Mouse (Mus musculus) forebrain, embryonic 14.5 days (tissue): ENCODE results near the gene Spsb1. TPM values are rescaled to one million over a fixed set of nuclear protein-coding genes. Genes with fewer than 3 reads are reported as not detected.

ENCODE experiments used
- ATAC-seq: fragments of 200-750 bp; cut with Nextera tagmentation; 2 replicates; pipeline ENCODE4 v1.8.0; 2017; ENCODE audit warnings: mild to moderate bottlenecking, moderate library complexity
- DNase-seq: peaks from one replicate; pipeline ENCODE4 v3.0.0-alpha.2; 2015; ENCODE audit warnings: low spot score
- H3K27ac ChIP-seq: fragments of 300-500 bp; sonication (generic); 2 replicates; pipeline ENCODE4 v1.5.1; 2014; ENCODE audit warnings: low read depth, mild to moderate bottlenecking, control low read depth, low read length, moderate library complexity
- H3K27me3 ChIP-seq: fragments of 300-500 bp; sonication (generic); replicated peaks from 2 replicates; pipeline ENCODE4 v1.6.1; 2014; ENCODE audit warnings: low read length, control low read depth, mixed read lengths; ENCODE audit not compliant: control insufficient read depth, insufficient read depth
- H3K36me3 ChIP-seq: fragments of 300-500 bp; sonication (generic); 2 replicates; pipeline ENCODE4 v1.6.1; 2014; ENCODE audit warnings: low read length, control low read depth; ENCODE audit not compliant: control insufficient read depth, insufficient read depth
- H3K4me1 ChIP-seq: fragments of 300-500 bp; sonication (generic); 2 replicates; pipeline ENCODE4 v1.6.1; 2014; ENCODE audit warnings: antibody characterized with exemption, low read length, control low read depth; ENCODE audit not compliant: control insufficient read depth, insufficient read depth
- H3K4me2 ChIP-seq: fragments of 300-500 bp; sonication (generic); 2 replicates; pipeline ENCODE4 v1.6.1; 2014; ENCODE audit warnings: mild to moderate bottlenecking, control low read depth, low read length
- H3K4me3 ChIP-seq: fragments of 300-500 bp; sonication (generic); 2 replicates; pipeline ENCODE4 v1.5.1; 2014; ENCODE audit warnings: low read depth, low read length, control low read depth
- H3K9ac ChIP-seq: fragments of 300-500 bp; sonication (generic); 2 replicates; pipeline ENCODE4 v1.6.1; 2014; ENCODE audit warnings: mild to moderate bottlenecking, low read length, control low read depth, moderate library complexity
- H3K9me3 ChIP-seq: fragments of 300-500 bp; sonication (generic); replicated peaks from 2 replicates; pipeline ENCODE4 v1.6.1; 2016; ENCODE audit warnings: low read length, control low read depth, mixed read lengths; ENCODE audit not compliant: control insufficient read depth
- WGBS: fragments of 180-500 bp; shearing (Covaris S2); extraction: QIAGEN DNeasy Blood & Tissue Kit; methylation state at CpG from one replicate; pipeline ENCODE4 v1.1.7; 2014; 5-methylcytosine and 5-hydroxymethylcytosine counted together
- polyA plus RNA-seq: library from polyadenylated mRNA; unstranded; fragments of >200 nt; fragmentation: Nextera tagmentation; extraction: Ambion mirVana; gene quantifications from 2 replicates; pipeline ENCODE4 v1.2.1, GENCODE M21; 2014

Gene Spsb1
- polyA plus RNA-seq, 1 experiment from 2014 or later, result 4.8 TPM

DNA sequence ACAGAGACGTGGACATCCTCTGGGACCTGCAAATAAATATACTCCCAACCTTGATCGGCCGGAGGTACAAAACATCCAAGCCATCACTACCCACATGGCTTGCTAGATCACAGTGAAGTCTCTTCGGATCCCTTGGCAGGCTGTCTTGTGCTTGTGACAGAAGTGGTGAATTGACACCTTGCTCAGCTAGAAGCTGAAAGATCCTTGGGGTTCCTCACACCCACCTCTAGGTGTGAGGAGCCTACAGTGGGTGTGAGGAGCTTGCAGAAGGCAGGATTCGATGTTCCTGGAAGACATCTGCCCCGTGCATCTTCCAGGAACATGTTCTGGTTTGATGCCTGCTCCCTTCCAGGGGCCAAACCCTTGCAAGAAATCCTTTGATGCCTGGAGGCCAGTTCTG, 22.3 kb upstream of the Spsb1 start:
- ATAC-seq (no peak), DNase-seq (no peak)
- WGBS, result 82% methylated on average over 6 of the region's 6 CpGs
- H3K4me2 ChIP-seq, result no peak overlapping the region
- H3K9me3 ChIP-seq, result no peaks in the 10 kb centered on the region
- no peaks in the 10 kb centered on the region for H3K36me3 ChIP-seq
- H3K9ac ChIP-seq, result no peak overlapping the region
- H3K4me3 ChIP-seq, result no peak overlapping the region
- no peaks in the 10 kb centered on the region for H3K27me3 ChIP-seq
- no peaks in the 10 kb centered on the region; the same call in 1 of the 2 replicates for H3K4me1 ChIP-seq
- H3K27ac ChIP-seq, result peak overlapping the region; percentile 14; the same call in 1 of the 2 replicates

- H3K27me3 ChIP-seq, result no peaks in the 10 kb centered on the region
- no peaks in the 10 kb centered on the region for H3K9me3 ChIP-seq
- DNase-seq, result no peak
- H3K4me2 ChIP-seq, result no peak overlapping the region
- H3K4me3 ChIP-seq, result no peak overlapping the region
- 73% methylated on average over 5 of the region's 5 CpGs for WGBS
- ATAC-seq, result no peak
- H3K36me3 ChIP-seq, result no peaks in the 10 kb centered on the region
- H3K27ac ChIP-seq, result no peak overlapping the region
- H3K4me1 ChIP-seq, result no peaks in the 10 kb centered on the region; the same call in 1 of the 2 replicates
- no peak overlapping the region for H3K9ac ChIP-seq
Measured at GRCm38 (mm10) chr4:149975730-149976254, 20.9 kb upstream of the Spsb1 start.

DNA sequence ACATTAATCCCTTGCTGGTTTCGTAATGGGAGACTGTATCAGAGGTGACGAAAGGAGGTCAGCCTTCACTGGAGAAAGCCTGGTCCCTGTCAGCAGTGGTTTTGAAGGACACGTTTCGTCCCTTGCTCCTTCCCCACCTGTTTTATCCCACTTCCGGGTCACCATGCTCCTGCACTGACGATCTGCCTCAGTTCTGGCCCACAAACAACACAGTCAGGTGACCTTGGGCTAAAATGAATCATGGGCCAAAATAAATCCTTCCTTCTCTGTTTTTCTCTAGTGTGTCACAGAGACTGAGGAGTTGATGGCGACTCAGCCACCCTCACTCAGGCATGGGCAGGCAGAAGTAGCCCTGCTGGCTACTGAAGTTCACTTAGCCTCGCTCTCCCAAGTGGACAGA, 20.4 kb upstream of the Spsb1 start:
- no peaks in the 10 kb centered on the region for H3K27me3 ChIP-seq
- H3K4me2 ChIP-seq, result no peak overlapping the region
- no peak overlapping the region for H3K4me3 ChIP-seq
- H3K27ac ChIP-seq, result no peak overlapping the region
- no peak for DNase-seq
- H3K9me3 ChIP-seq, result no peaks in the 10 kb centered on the region
- no peak overlapping the region for H3K9ac ChIP-seq
- 85% methylated on average over 8 of the region's 8 CpGs for WGBS
- H3K4me1 ChIP-seq, result no peaks in the 10 kb centered on the region; the same call in 1 of the 2 replicates
- no peak for ATAC-seq
- no peaks in the 10 kb centered on the region for H3K36me3 ChIP-seq

DNA sequence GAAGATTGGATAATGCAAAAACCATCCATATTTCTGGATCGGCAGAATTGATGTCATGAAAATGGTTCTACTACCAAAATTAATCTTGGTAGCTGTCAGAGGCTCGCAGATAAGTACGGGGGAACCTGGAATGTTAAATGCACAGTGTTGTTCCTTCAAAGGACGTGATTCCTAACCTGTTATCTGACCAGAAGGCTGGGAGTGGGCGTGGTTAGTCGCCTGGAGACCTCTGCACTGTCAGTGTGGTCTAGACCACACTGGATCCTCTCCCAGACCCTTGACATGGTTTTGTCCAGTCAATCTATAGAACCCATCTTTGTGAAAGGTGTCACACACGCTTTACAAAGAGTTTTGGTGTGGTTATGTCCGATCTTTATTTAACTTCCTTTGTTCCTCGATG, 16.6 kb upstream of the Spsb1 start:
- WGBS, result 78% methylated on average over 9 of the region's 9 CpGs
- Histone ChIP-seq H3K4me3 (no peak overlapping the region), H3K9me3 (no peaks in the 10 kb centered on the region), H3K27ac (no peak overlapping the region), H3K4me1 (no peaks in the 10 kb centered on the region), H3K27me3 (no peaks in the 10 kb centered on the region), H3K4me2 (no peak overlapping the region), H3K36me3 (no peaks in the 10 kb centered on the region), H3K9ac (no peak overlapping the region)
- no peak for ATAC-seq
- DNase-seq, result no peak

- H3K9ac ChIP-seq, result no peak overlapping the region
- no peak overlapping the region for H3K27ac ChIP-seq
- DNase-seq (no peak), ATAC-seq (no peak)
- 50% methylated on average over 6 of the region's 6 CpGs for WGBS
- no peaks in the 10 kb centered on the region for H3K9me3 ChIP-seq
- no peak overlapping the region for H3K4me2 ChIP-seq
- no peaks in the 10 kb centered on the region for H3K4me1 ChIP-seq
- no peaks in the 10 kb centered on the region for H3K36me3 ChIP-seq
- H3K27me3 ChIP-seq, result no peaks in the 10 kb centered on the region
- no peak overlapping the region for H3K4me3 ChIP-seq
Measured at GRCm38 (mm10) chr4:149968526-149968925, 13.7 kb upstream of the Spsb1 start.

- no peak overlapping the region for H3K4me2 ChIP-seq
- H3K4me1 ChIP-seq, result no peaks in the 10 kb centered on the region
- no peak for DNase-seq
- no peak overlapping the region for H3K27ac ChIP-seq
- ATAC-seq, result no peak
- no peaks in the 10 kb centered on the region for H3K27me3 ChIP-seq
- H3K9ac ChIP-seq, result no peak overlapping the region
- no peak overlapping the region for H3K4me3 ChIP-seq
- H3K36me3 ChIP-seq, result no peaks in the 10 kb centered on the region
- H3K9me3 ChIP-seq, result no peaks in the 10 kb centered on the region
- 87% methylated on average over 9 of the region's 9 CpGs for WGBS
Measured at GRCm38 (mm10) chr4:149966963-149967362, 12.1 kb upstream of the Spsb1 start.

GRCm38 (mm10) chr4:149966252-149966651, 11.4 kb upstream of the Spsb1 start:
- Histone ChIP-seq H3K4me3 (no peak overlapping the region), H3K4me1 (no peaks in the 10 kb centered on the region), H3K27ac (no peak overlapping the region), H3K36me3 (no peaks in the 10 kb centered on the region), H3K4me2 (no peak overlapping the region), H3K27me3 (no peaks in the 10 kb centered on the region), H3K9ac (no peak overlapping the region), H3K9me3 (no peaks in the 10 kb centered on the region)
- ATAC-seq (peak; percentile 34; the same call in 1 of the 2 replicates), DNase-seq (peak; percentile 62)
- WGBS, result 42% methylated on average over 5 of the region's 5 CpGs

DNA sequence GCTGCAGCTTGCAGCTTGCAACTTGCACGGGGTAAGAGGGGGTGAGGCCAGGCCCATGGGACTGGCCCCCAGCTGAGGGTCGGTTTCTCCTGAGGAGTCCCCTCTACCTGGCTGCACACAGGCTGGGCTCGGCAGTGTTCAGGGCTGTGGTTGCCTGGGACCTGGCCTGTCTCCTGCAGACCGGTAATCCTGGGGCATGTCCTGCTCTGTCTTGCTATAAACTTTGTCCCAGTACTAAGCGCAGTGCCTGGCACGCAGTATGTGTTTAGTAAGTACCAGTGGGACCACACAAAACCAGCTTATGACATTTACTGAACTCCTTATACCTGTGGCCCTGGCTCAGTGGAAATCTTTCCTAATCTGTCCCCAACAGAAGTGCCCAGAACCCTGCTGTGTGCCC, 10.8 kb upstream of the Spsb1 start:
- DNase-seq (no peak), ATAC-seq (no peak)
- no peaks in the 10 kb centered on the region for H3K4me1 ChIP-seq
- H3K27ac ChIP-seq, result no peak overlapping the region
- H3K27me3 ChIP-seq, result no peaks in the 10 kb centered on the region
- 77% methylated on average over 6 of the region's 6 CpGs for WGBS
- H3K9me3 ChIP-seq, result no peaks in the 10 kb centered on the region
- H3K36me3 ChIP-seq, result no peaks in the 10 kb centered on the region
- H3K4me3 ChIP-seq, result no peak overlapping the region
- H3K9ac ChIP-seq, result no peak overlapping the region
- H3K4me2 ChIP-seq, result no peak overlapping the region

GRCm38 (mm10) chr4:149965242-149965641, 10.4 kb upstream of the Spsb1 start:
- 82% methylated on average over 6 of the region's 6 CpGs for WGBS
- Histone ChIP-seq H3K4me2 (no peak overlapping the region), H3K9me3 (no peaks in the 10 kb centered on the region), H3K27ac (no peak overlapping the region), H3K27me3 (no peaks in the 10 kb centered on the region), H3K4me3 (no peak overlapping the region), H3K4me1 (no peaks in the 10 kb centered on the region), H3K9ac (no peak overlapping the region), H3K36me3 (no peaks in the 10 kb centered on the region)
- ATAC-seq (no peak), DNase-seq (no peak)
